Mouse (Mus musculus): Measurements from ENCODE around the gene Gm438.
A peak's percentile ranks its signal among the peaks of the same experiment; 100 is the strongest.
"Not testable (repeated sequence)": the region's sequence is repeated elsewhere in the genome, so short reads cannot be mapped to it uniquely, and the experiment has no call there.

Gene Gm438

GRCm38 (mm10) chr4:144786483-144786882 is at the start of gene Gm438:
Gene Gm438, minus strand, starts transcription at chr4:144786583.
- DNase-seq = no peak

GRCm38 (mm10) chr4:144824706-144825105 is 38.3 kb upstream of the Gm438 start:
- no peak for DNase-seq

GRCm38 (mm10) chr4:144823996-144824395 is 37.6 kb upstream of the Gm438 start:
- no peak for DNase-seq

- not testable (repeated sequence) for DNase-seq
Measured at GRCm38 (mm10) chr4:144807135-144807534, 20.8 kb upstream of the Gm438 start.

- DNase-seq = no peak
Measured at GRCm38 (mm10) chr4:144803633-144804032, 17.2 kb upstream of the Gm438 start.

GRCm38 (mm10) chr4:144790141-144790540 is 3.8 kb upstream of the Gm438 start:
- no peak for DNase-seq

GRCm38 (mm10) chr4:144782476-144783197 is 3.7 kb downstream of the Gm438 start:
- no peak for DNase-seq

GRCm38 (mm10) chr4:144765722-144766121 is 20.7 kb downstream of the Gm438 start:
- DNase-seq = peak; percentile 37

- no peak for DNase-seq
Measured at GRCm38 (mm10) chr4:144749139-144749538, 37.2 kb downstream of the Gm438 start.
